Comparison of ENCODE assay signal across 26 mouse cellular contexts in the genomic region with DNA sequence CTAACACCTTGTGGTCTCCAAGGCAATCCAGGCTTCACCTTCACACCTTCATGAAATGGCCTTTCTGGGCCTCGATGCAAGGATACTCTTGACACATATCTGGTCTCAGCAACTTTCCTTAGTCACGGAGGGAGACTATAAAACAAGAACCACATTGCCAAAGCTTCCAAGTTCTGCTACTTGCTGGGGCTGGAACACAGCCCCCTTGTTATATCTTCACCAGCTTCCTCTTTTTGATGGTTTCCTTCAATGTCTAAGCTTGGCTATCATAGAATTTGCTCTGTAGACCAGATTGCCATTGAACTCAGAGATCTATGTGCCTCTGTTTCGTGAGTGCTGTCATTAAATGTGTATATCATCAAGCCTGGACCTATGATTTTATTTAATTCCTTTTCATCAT.
"Had no signal": no experiment of that assay in that cellular context is flagged by ENCODE, and none has a peak within 500 bp of the region (broad histone marks: within the 10 kb centered on the region; RNA-seq: fewer than 3 reads in every experiment).

No protein-coding gene starts in this region.

- H3K4me3 ChIP-seq: gastrocnemius, adult 2 months; heart, embryonic 13.5 days; heart, embryonic 15.5 days; hindbrain, embryonic 13.5 days; hindbrain, embryonic 15.5 days; kidney, embryonic 15.5 days; limb, embryonic 10.5 days; limb, embryonic 12.5 days; liver, embryonic 13.5 days; liver, embryonic 15.5 days had no signal

- DNase-seq: gastrocnemius, adult 2 months; gastrocnemius, postnatal 10 days; gastrocnemius, postnatal 36 days; heart, adult 18-20 months; heart, postnatal 14 days; heart, postnatal 36 days; kidney, adult 11 months; kidney, adult 2 months; kidney, adult 9 months; kidney, postnatal 14 days; kidney, postnatal 36 days; layer of hippocampus, adult 9-11 months; layer of hippocampus, postnatal 36 days; liver; liver, embryonic 13.5 days had no signal

- H3K36me3 ChIP-seq: heart, embryonic 13.5 days; heart, embryonic 15.5 days; hindbrain, embryonic 13.5 days; hindbrain, embryonic 15.5 days; kidney, embryonic 15.5 days; limb, embryonic 10.5 days; limb, embryonic 12.5 days; liver, embryonic 13.5 days; liver, embryonic 15.5 days had no signal

- H3K4me1 ChIP-seq: heart, embryonic 13.5 days; heart, embryonic 15.5 days; hindbrain, embryonic 13.5 days; hindbrain, embryonic 15.5 days; kidney, embryonic 15.5 days; liver, embryonic 13.5 days; liver, embryonic 15.5 days had no signal

- H3K27me3 ChIP-seq: heart, embryonic 13.5 days; heart, embryonic 15.5 days; hindbrain, embryonic 13.5 days; hindbrain, embryonic 15.5 days; kidney, embryonic 15.5 days; limb, embryonic 12.5 days; liver, embryonic 13.5 days; liver, embryonic 15.5 days had no signal

- ATAC-seq: hindbrain, postnatal 0 days; intestine, embryonic 16.5 days had no signal

- H3K27ac ChIP-seq: gastrocnemius, adult 2 months; heart, embryonic 13.5 days; heart, embryonic 15.5 days; hindbrain, embryonic 13.5 days; hindbrain, embryonic 15.5 days; hindbrain, postnatal 0 days; kidney, embryonic 15.5 days; kidney, postnatal 0 days; limb, embryonic 10.5 days; limb, embryonic 12.5 days; liver, embryonic 13.5 days; liver, embryonic 15.5 days had no signal
